Mouse (Mus musculus): ENCODE data around the gene Nipsnap2.

DNA sequence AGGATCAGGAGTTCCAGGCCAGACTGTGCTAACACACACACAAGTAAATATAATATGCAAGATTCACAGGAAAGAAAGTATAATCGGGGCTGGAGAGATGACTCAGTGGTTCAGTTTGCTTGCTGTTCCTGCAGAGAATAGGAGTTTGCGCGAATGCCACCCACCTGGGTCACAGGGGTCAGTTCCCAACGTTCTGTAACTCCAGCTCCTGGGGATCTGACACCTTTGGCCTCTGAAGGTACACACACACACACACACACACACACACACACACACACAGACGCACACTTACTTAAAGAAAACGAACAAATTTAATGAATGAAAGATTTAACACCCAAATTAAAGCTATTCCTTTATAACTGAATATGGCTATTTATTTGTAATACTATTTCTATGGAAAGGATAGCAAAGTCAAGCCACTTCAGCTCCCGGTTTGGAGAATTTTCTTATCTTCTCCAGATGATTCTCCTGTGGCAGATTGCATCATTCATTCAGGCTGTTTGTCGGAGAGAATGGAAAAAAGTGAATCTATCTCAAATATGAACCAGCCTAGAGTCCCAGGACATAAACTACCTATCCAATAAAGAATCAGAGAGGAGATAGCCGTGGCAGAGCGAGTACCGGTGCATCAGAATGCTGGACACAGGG, 53.6 kb downstream of the Nipsnap2 start:
- TF ChIP-seq CTCF (IDR thresholded peaks at IDR 0.05; ENCODE audit: low read depth): no peak
- no peak for TF ChIP-seq EP300 (IDR thresholded peaks at IDR 0.05; ENCODE audit: low read depth)

All from liver, postnatal 0 days (tissue).